Mouse (Mus musculus) small intestine, adult 2 months (tissue): ENCODE measurements around the gene Cd28.

Source experiments
- CTCF ChIP-seq: fragments of 200-500 bp; IDR thresholded peaks from 2 replicates; pipeline ENCODE4 v1.5.1; 2012; ENCODE audit warnings: low read depth, mild to moderate bottlenecking, control low read depth, inconsistent platforms, low read length, moderate library complexity, mixed read lengths; ENCODE audit not compliant: insufficient replicate concordance, insufficient read length; ENCODE audit errors: extremely low read depth
- POLR2A ChIP-seq: fragments of 200-500 bp; IDR thresholded peaks from 2 replicates; pipeline ENCODE4 v1.6.1; 2012; ENCODE audit warnings: low read depth, mild to moderate bottlenecking, control low read depth, inconsistent platforms, low read length, moderate library complexity

DNA sequence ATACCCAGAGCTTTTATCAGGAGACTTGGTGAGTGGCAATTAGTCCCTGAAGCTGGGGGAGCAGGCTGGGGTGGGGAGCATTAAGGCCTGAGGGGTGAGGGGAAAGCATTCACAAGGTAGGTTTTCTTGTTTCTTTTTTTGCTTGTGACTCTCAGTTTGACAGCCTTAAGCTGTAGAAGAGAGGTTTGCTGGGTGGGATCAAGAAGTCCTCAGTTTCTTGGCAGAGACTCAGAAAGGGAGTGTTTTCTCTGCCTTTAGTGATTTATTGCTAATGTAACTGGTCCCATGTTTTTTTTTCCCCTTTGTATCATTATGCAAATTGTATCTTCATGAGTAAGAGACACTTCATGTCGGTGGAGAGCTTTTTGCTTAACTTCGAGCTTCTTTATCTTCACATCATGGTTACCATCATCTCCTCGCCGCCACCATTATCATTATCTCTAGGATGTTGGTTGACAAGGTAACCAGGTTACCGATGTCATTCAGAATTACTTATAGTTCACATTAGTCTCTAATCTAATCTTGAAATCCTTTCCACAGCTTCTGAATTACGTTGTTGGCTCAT is 33.7 kb downstream of the Cd28 start:
- TF ChIP-seq CTCF (no peak), POLR2A (no peak)
